Mouse (Mus musculus): ENCODE data around the gene Disc1. TPM values are rescaled to one million over a fixed set of nuclear protein-coding genes. Genes with fewer than 3 reads are reported as not detected.

Disc1 gene
- polyA plus RNA-seq, 1 experiment from 2014 or later: 2.3 TPM

- Histone ChIP-seq H3K4me3 (ENCODE audit: low read length) (no peak overlapping the region), H3K4me2 (ENCODE audit: low read depth, low read length) (no peak overlapping the region), H3K27me3 (ENCODE audit: control insufficient read depth, insufficient read depth, low read length) (no peaks in the 10 kb centered on the region), H3K36me3 (ENCODE audit: control insufficient read depth, insufficient read depth) (no peaks in the 10 kb centered on the region), H3K9ac (ENCODE audit: low read length) (no peak overlapping the region), H3K4me1 (ENCODE audit: control insufficient read depth, insufficient read depth, low read length) (peaks cover 12% of the 10 kb centered on the region), H3K27ac (ENCODE audit: low read length) (no peak overlapping the region), H3K9me3 (replicated peaks; ENCODE audit: control insufficient read depth, low read length) (no peaks in the 10 kb centered on the region)
- ATAC-seq (replicated peaks; ENCODE audit: extremely low read depth, insufficient read depth, low FRiP score): no peak
- 85% methylated on average over 2 of the region's 2 CpGs for WGBS
Observed at GRCm38 (mm10) chr8:125074581-125074980, 20.6 kb downstream of the Disc1 start.

GRCm38 (mm10) chr8:125075389-125075788, 21.4 kb downstream of the Disc1 start:
- H3K27ac ChIP-seq (ENCODE audit: low read length): no peak overlapping the region
- no peak overlapping the region for H3K9ac ChIP-seq (ENCODE audit: low read length)
- no peak overlapping the region for H3K4me3 ChIP-seq (ENCODE audit: low read length)
- no peaks in the 10 kb centered on the region for H3K9me3 ChIP-seq (replicated peaks; ENCODE audit: control insufficient read depth, low read length)
- H3K27me3 ChIP-seq (ENCODE audit: control insufficient read depth, insufficient read depth, low read length): no peaks in the 10 kb centered on the region
- ATAC-seq (replicated peaks; ENCODE audit: extremely low read depth, insufficient read depth, low FRiP score): no peak
- no peak overlapping the region for H3K4me2 ChIP-seq (ENCODE audit: low read depth, low read length)
- H3K4me1 ChIP-seq (ENCODE audit: control insufficient read depth, insufficient read depth, low read length): peaks cover 12% of the 10 kb centered on the region
- WGBS: 78% methylated on average over 4 of the region's 4 CpGs
- no peaks in the 10 kb centered on the region for H3K36me3 ChIP-seq (ENCODE audit: control insufficient read depth, insufficient read depth)

GRCm38 (mm10) chr8:125077326-125077725, 23.3 kb downstream of the Disc1 start:
- ATAC-seq (replicated peaks; ENCODE audit: extremely low read depth, insufficient read depth, low FRiP score): no peak
- Histone ChIP-seq H3K27me3 (ENCODE audit: control insufficient read depth, insufficient read depth, low read length) (no peaks in the 10 kb centered on the region), H3K9me3 (replicated peaks; ENCODE audit: control insufficient read depth, low read length) (no peaks in the 10 kb centered on the region), H3K4me3 (ENCODE audit: low read length) (no peak overlapping the region), H3K27ac (ENCODE audit: low read length) (no peak overlapping the region), H3K4me2 (ENCODE audit: low read depth, low read length) (no peak overlapping the region), H3K4me1 (ENCODE audit: control insufficient read depth, insufficient read depth, low read length) (peaks cover 12% of the 10 kb centered on the region), H3K36me3 (ENCODE audit: control insufficient read depth, insufficient read depth) (no peaks in the 10 kb centered on the region), H3K9ac (ENCODE audit: low read length) (no peak overlapping the region)
- 79% methylated on average over 8 of the region's 8 CpGs for WGBS

- Histone ChIP-seq H3K4me1 (ENCODE audit: control insufficient read depth, insufficient read depth, low read length) (peaks cover 16% of the 10 kb centered on the region), H3K4me2 (ENCODE audit: low read depth, low read length) (no peak overlapping the region), H3K9me3 (replicated peaks; ENCODE audit: control insufficient read depth, low read length) (no peaks in the 10 kb centered on the region), H3K9ac (ENCODE audit: low read length) (no peak overlapping the region), H3K36me3 (ENCODE audit: control insufficient read depth, insufficient read depth) (no peaks in the 10 kb centered on the region), H3K27ac (ENCODE audit: low read length) (no peak overlapping the region), H3K4me3 (ENCODE audit: low read length) (no peak overlapping the region), H3K27me3 (ENCODE audit: control insufficient read depth, insufficient read depth, low read length) (no peaks in the 10 kb centered on the region)
- ATAC-seq (replicated peaks; ENCODE audit: extremely low read depth, insufficient read depth, low FRiP score): no peak
- WGBS: 46% methylated on average over 9 of the region's 9 CpGs
Observed at GRCm38 (mm10) chr8:125078771-125079384, 24.9 kb downstream of the Disc1 start.

GRCm38 (mm10) chr8:125080388-125081344, 26.7 kb downstream of the Disc1 start:
- WGBS: 70% methylated on average over 19 of the region's 19 CpGs
- H3K4me2 ChIP-seq (ENCODE audit: low read depth, low read length): no peak overlapping the region
- no peak overlapping the region for H3K4me3 ChIP-seq (ENCODE audit: low read length)
- no peak overlapping the region for H3K27ac ChIP-seq (ENCODE audit: low read length)
- H3K9me3 ChIP-seq (replicated peaks; ENCODE audit: control insufficient read depth, low read length): no peaks in the 10 kb centered on the region
- H3K27me3 ChIP-seq (ENCODE audit: control insufficient read depth, insufficient read depth, low read length): no peaks in the 10 kb centered on the region
- H3K36me3 ChIP-seq (ENCODE audit: control insufficient read depth, insufficient read depth): no peaks in the 10 kb centered on the region
- peaks cover 18% of the 10 kb centered on the region for H3K4me1 ChIP-seq (ENCODE audit: control insufficient read depth, insufficient read depth, low read length)
- no peak overlapping the region for H3K9ac ChIP-seq (ENCODE audit: low read length)
- ATAC-seq (replicated peaks; ENCODE audit: extremely low read depth, insufficient read depth, low FRiP score): no peak

GRCm38 (mm10) chr8:125083746-125084145, 29.8 kb downstream of the Disc1 start:
- H3K9me3 ChIP-seq (replicated peaks; ENCODE audit: control insufficient read depth, low read length): no peaks in the 10 kb centered on the region
- no peak overlapping the region for H3K4me3 ChIP-seq (ENCODE audit: low read length)
- 11% methylated on average over 4 of the region's 4 CpGs for WGBS
- no peak overlapping the region for H3K9ac ChIP-seq (ENCODE audit: low read length)
- H3K4me2 ChIP-seq (ENCODE audit: low read depth, low read length): no peak overlapping the region
- H3K4me1 ChIP-seq (ENCODE audit: control insufficient read depth, insufficient read depth, low read length): peaks cover 12% of the 10 kb centered on the region
- no peaks in the 10 kb centered on the region for H3K36me3 ChIP-seq (ENCODE audit: control insufficient read depth, insufficient read depth)
- H3K27me3 ChIP-seq (ENCODE audit: control insufficient read depth, insufficient read depth, low read length): no peaks in the 10 kb centered on the region
- no peak for ATAC-seq (replicated peaks; ENCODE audit: extremely low read depth, insufficient read depth, low FRiP score)
- peak overlapping the region; percentile 37 for H3K27ac ChIP-seq (ENCODE audit: low read length)

GRCm38 (mm10) chr8:125084523-125084922, 30.5 kb downstream of the Disc1 start:
- H3K9ac ChIP-seq (ENCODE audit: low read length): no peak overlapping the region

GRCm38 (mm10) chr8:125090889-125091740, 37.1 kb downstream of the Disc1 start:
- 50% methylated on average over 21 of the region's 21 CpGs for WGBS
- no peak overlapping the region for H3K9ac ChIP-seq (ENCODE audit: low read length)
- H3K36me3 ChIP-seq (ENCODE audit: control insufficient read depth, insufficient read depth): no peaks in the 10 kb centered on the region
- H3K9me3 ChIP-seq (replicated peaks; ENCODE audit: control insufficient read depth, low read length): no peaks in the 10 kb centered on the region
- no peaks in the 10 kb centered on the region for H3K27me3 ChIP-seq (ENCODE audit: control insufficient read depth, insufficient read depth, low read length)
- ATAC-seq (replicated peaks; ENCODE audit: extremely low read depth, insufficient read depth, low FRiP score): peak; percentile 80; the same call in 1 of the 2 replicates
- no peak overlapping the region for H3K27ac ChIP-seq (ENCODE audit: low read length)
- peak overlapping the region; percentile 8; the same call in 1 of the 2 replicates for H3K4me2 ChIP-seq (ENCODE audit: low read depth, low read length)
- H3K4me1 ChIP-seq (ENCODE audit: control insufficient read depth, insufficient read depth, low read length): 0 out of 2 replicates have a peak, but pooled peaks cover 3% of the 10 kb centered on the region
- H3K4me3 ChIP-seq (ENCODE audit: low read length): no peak overlapping the region

More at GRCm38 (mm10) chr8:125084523-125084922, 30.5 kb downstream of the Disc1 start:
- H3K27me3 ChIP-seq (ENCODE audit: control insufficient read depth, insufficient read depth, low read length): no peaks in the 10 kb centered on the region
- H3K27ac ChIP-seq (ENCODE audit: low read length): peak overlapping the region; percentile 37
- ATAC-seq (replicated peaks; ENCODE audit: extremely low read depth, insufficient read depth, low FRiP score): no peak
- H3K4me1 ChIP-seq (ENCODE audit: control insufficient read depth, insufficient read depth, low read length): peaks cover 12% of the 10 kb centered on the region
- no peaks in the 10 kb centered on the region for H3K36me3 ChIP-seq (ENCODE audit: control insufficient read depth, insufficient read depth)
- no peak overlapping the region for H3K4me3 ChIP-seq (ENCODE audit: low read length)
- no peak overlapping the region for H3K4me2 ChIP-seq (ENCODE audit: low read depth, low read length)
- no peaks in the 10 kb centered on the region for H3K9me3 ChIP-seq (replicated peaks; ENCODE audit: control insufficient read depth, low read length)
- 75% methylated on average over 7 of the region's 7 CpGs for WGBS

All from heart, embryonic 16.5 days (tissue).